Mouse (Mus musculus): ENCODE data around the gene Inpp1. TPM values are rescaled to one million over a fixed set of nuclear protein-coding genes. Genes with fewer than 3 reads are reported as not detected.

Gene Inpp1
- total RNA-seq, 2 experiments from 2014 or later, result 17.4 to 17.7 TPM

GRCm38 (mm10) chr1:52799056-52799726, 18.3 kb downstream of the Inpp1 start:
- peak; percentile 22 to 45 for DNase-seq
- intact Hi-C loops (cut with DNase I), result loop anchor here (10.0 kb wide), 1 partner anchor 156 kb away; no protein-coding TSS in a partner anchor

- no peak for DNase-seq
- intact Hi-C loops (cut with DNase I), result loop anchor here (10.0 kb wide), 1 partner anchor 159 kb away; no protein-coding TSS in a partner anchor
Measured at GRCm38 (mm10) chr1:52795927-52796326, 21.6 kb downstream of the Inpp1 start.

- no peak for DNase-seq
- intact Hi-C loops (cut with DNase I), result loop anchor here (10.0 kb wide), 1 partner anchor 161 kb away; no protein-coding TSS in a partner anchor
Measured at GRCm38 (mm10) chr1:52793692-52794091, 23.8 kb downstream of the Inpp1 start.

GRCm38 (mm10) chr1:52792701-52793100, 24.8 kb downstream of the Inpp1 start:
- no peak for DNase-seq
- intact Hi-C loops (cut with DNase I), result loop anchor here (10.0 kb wide), 1 partner anchor 162 kb away; no protein-coding TSS in a partner anchor

- intact Hi-C loops (cut with DNase I), result no loop called here
- DNase-seq, result no peak
Measured at GRCm38 (mm10) chr1:52787254-52787653, 30.2 kb downstream of the Inpp1 start.

GRCm38 (mm10) chr1:52765176-52766111, 52.0 kb downstream of the Inpp1 start:
- DNase-seq, result no peak
- intact Hi-C loops (cut with DNase I), result no loop called here

GRCm38 (mm10) chr1:52763894-52764809, 53.3 kb downstream of the Inpp1 start:
- DNase-seq, result no peak
- intact Hi-C loops (cut with DNase I), result no loop called here

GRCm38 (mm10) chr1:52758174-52758573, 59.3 kb downstream of the Inpp1 start:
- intact Hi-C loops (cut with DNase I), result no loop called here
- DNase-seq, result no peak

GRCm38 (mm10) chr1:52754331-52754730, 63.2 kb downstream of the Inpp1 start:
- intact Hi-C loops (cut with DNase I), result no loop called here
- DNase-seq, result no peak

- intact Hi-C loops (cut with DNase I), result no loop called here
- DNase-seq, result no peak
Measured at GRCm38 (mm10) chr1:52753828-52754227, 63.7 kb downstream of the Inpp1 start.

GRCm38 (mm10) chr1:52752706-52753105, 64.8 kb downstream of the Inpp1 start:
- DNase-seq, result no peak
- intact Hi-C loops (cut with DNase I), result no loop called here

GRCm38 (mm10) chr1:52751634-52752033, 65.9 kb downstream of the Inpp1 start:
- DNase-seq, result no peak
- intact Hi-C loops (cut with DNase I), result no loop called here

- intact Hi-C loops (cut with DNase I), result loop anchor here (5.0 kb wide), 2 partner anchors 118 to 453 kb away; partner anchors contain the start of gene Nemp2
Measured at GRCm38 (mm10) chr1:52749978-52750377, 67.5 kb downstream of the Inpp1 start.

GRCm38 (mm10) chr1:52748260-52748659, 69.2 kb downstream of the Inpp1 start:
- peak; percentile 71 to 78 for DNase-seq
- intact Hi-C loops (cut with DNase I), result loop anchor here (1.0 to 5.0 kb wide), 3 partner anchors 100 to 451 kb away; partner anchors contain the start of gene Nemp2

More at GRCm38 (mm10) chr1:52749978-52750377, 67.5 kb downstream of the Inpp1 start:
- no peak for DNase-seq

- DNase-seq, result no peak
- intact Hi-C loops (cut with DNase I), result no loop called here
Measured at GRCm38 (mm10) chr1:52742567-52742966, 74.9 kb downstream of the Inpp1 start.

Other genes starting within 250 kb of the Inpp1 start
- gene Nemp2, start 187.0 kb downstream of the Inpp1 start, total RNA-seq (2021), result 1 to 10 TPM; 1.2 to 1.3 TPM
- gene Mfsd6, start 90.2 kb downstream of the Inpp1 start, total RNA-seq (2021), result 10 to 100 TPM; 18.8 to 21.6 TPM
- gene Hibch, start 27.2 kb upstream of the Inpp1 start, total RNA-seq (2021), result 10 to 100 TPM; 77.8 to 88.4 TPM
- gene 1700019D03Rik, start 202.5 kb upstream of the Inpp1 start, total RNA-seq (2021), result 1 to 10 TPM in 1 of 2 experiments, under 1 TPM in 1; 0.75 to 1.5 TPM
- gene Mstn, start 244.0 kb upstream of the Inpp1 start, total RNA-seq (2021), result under 1 TPM; 0.31 to 0.46 TPM

All from heart, postnatal 36 days (tissue).